Mouse (Mus musculus) kidney, embryonic 14.5 days (tissue): Measurements from ENCODE around the gene Cga. TPM values are rescaled to one million over a fixed set of nuclear protein-coding genes. Genes with fewer than 3 reads are reported as not detected.

Experiments used
- ATAC-seq: fragments of 200-750 bp; cut with Nextera tagmentation; 2 replicates; pipeline ENCODE4 v1.8.0; 2017; ENCODE audit warnings: moderate number of reproducible peaks, mild to moderate bottlenecking, moderate TSS enrichment, moderate library complexity; ENCODE audit not compliant: low FRiP score, low TSS enrichment
- H3K27ac ChIP-seq: fragments of 300-500 bp; sonication (generic); 2 replicates; pipeline ENCODE4 v1.5.1; 2014; ENCODE audit warnings: low read depth, mild to moderate bottlenecking, low read length, moderate library complexity, mixed read lengths
- H3K27me3 ChIP-seq: fragments of 300-500 bp; sonication (generic); 2 replicates; pipeline ENCODE4 v1.6.1; 2014; ENCODE audit warnings: mild to moderate bottlenecking, low read length; ENCODE audit not compliant: control insufficient read depth, insufficient read depth
- H3K36me3 ChIP-seq: fragments of 300-500 bp; sonication (generic); 2 replicates; pipeline ENCODE4 v1.6.1; 2014; ENCODE audit warnings: low read length, mixed read lengths; ENCODE audit not compliant: control insufficient read depth, insufficient read depth
- H3K4me1 ChIP-seq: fragments of 300-500 bp; sonication (generic); 2 replicates; pipeline ENCODE4 v1.6.1; 2014; ENCODE audit warnings: low read length, mixed read lengths; ENCODE audit not compliant: control insufficient read depth, insufficient read depth
- H3K4me2 ChIP-seq: fragments of 300-500 bp; sonication (generic); replicated peaks from 2 replicates; pipeline ENCODE4 v1.6.1; 2014; ENCODE audit warnings: low read depth, mild to moderate bottlenecking, low read length
- H3K4me3 ChIP-seq: fragments of 300-500 bp; sonication (generic); 2 replicates; pipeline ENCODE4 v1.5.1; 2014; ENCODE audit warnings: mild to moderate bottlenecking, low read length
- H3K9ac ChIP-seq: fragments of 300-500 bp; sonication (generic); 2 replicates; pipeline ENCODE4 v1.6.1; 2014; ENCODE audit warnings: low read depth, mild to moderate bottlenecking, low read length, moderate library complexity
- H3K9me3 ChIP-seq: fragments of 300-500 bp; sonication (generic); 2 replicates; pipeline ENCODE4 v1.6.1; 2016; ENCODE audit warnings: low read length; ENCODE audit not compliant: control insufficient read depth
- WGBS: fragments of 180-500 bp; shearing (Covaris S2); extraction: QIAGEN DNeasy Blood & Tissue Kit; methylation state at CpG from one replicate; pipeline ENCODE4 v1.1.7; 2014; 5-methylcytosine and 5-hydroxymethylcytosine counted together
- polyA plus RNA-seq: library from polyadenylated mRNA; unstranded; fragments of >200 nt; fragmentation: Nextera tagmentation; extraction: Ambion mirVana; gene quantifications from 2 replicates; pipeline ENCODE4 v1.2.1, GENCODE M21; 2014

Cga gene
- not detected in 2 replicates for polyA plus RNA-seq

DNA sequence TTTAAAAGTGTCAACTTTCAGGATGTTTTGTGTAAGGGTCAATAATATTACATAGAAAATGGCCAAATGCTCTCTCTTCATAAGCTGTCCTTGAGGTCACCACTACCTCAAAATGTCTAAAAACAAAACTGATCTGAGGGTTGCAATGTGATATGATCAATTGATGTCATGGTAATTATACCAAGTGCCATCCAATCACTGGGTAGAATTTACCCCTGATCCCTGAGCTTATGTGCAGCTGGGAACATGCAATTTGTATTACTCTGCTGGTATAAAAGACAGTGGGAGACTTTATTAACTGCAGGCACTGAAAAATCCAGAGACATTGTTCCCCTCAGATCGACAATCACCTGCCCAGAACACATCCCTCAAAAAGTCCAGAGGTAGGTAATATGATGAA is at the start of gene Cga:
Gene Cga, plus strand, starts transcription at position 301 of the 400 bp plus-strand sequence.
- Histone ChIP-seq H3K27ac (no peak within 1 kb of the TSS), H3K4me3 (no peak within 1 kb of the TSS), H3K27me3 (peaks cover 17% of the 10 kb centered on the region), H3K4me1 (0 out of 2 replicates have a peak, but pooled peaks cover 3% of the 10 kb centered on the region), H3K9me3 (no peaks in the 10 kb centered on the region), H3K9ac (no peak within 1 kb of the TSS), H3K36me3 (no peaks in the 10 kb centered on the region), H3K4me2 (no peak within 1 kb of the TSS)
- no peak for ATAC-seq
- 83% methylated on average over 1 of the region's 1 CpGs for WGBS

DNA sequence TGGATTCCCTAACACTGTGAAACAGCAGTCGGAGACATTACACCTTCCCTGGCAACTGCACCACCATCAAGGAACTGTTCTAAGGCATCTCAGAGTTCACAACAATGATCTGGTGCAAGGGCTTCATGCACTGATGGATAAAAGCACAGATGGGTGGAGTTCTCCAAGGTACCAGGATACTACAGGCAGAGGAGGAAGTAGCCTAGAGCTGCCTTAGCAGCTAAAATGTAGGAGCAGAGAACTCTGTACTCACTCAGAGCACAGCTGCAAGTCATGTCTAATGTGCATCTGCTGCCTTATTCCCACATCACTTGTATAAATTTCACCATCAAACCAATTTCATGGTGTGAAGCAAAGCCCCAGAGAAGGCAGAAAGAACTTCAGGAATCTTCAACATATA is 49.7 kb upstream of the Cga start:
- no peaks in the 10 kb centered on the region for H3K9me3 ChIP-seq
- no peak overlapping the region for H3K27ac ChIP-seq
- H3K27me3 ChIP-seq: no peaks in the 10 kb centered on the region
- no peak overlapping the region for H3K4me3 ChIP-seq
- WGBS: 91% methylated on average over 1 of the region's 1 CpGs
- H3K4me2 ChIP-seq: no peak overlapping the region
- peaks cover 3% of the 10 kb centered on the region; the same call in 1 of the 2 replicates for H3K36me3 ChIP-seq
- no peaks in the 10 kb centered on the region for H3K4me1 ChIP-seq
- H3K9ac ChIP-seq: no peak overlapping the region
- ATAC-seq: no peak

DNA sequence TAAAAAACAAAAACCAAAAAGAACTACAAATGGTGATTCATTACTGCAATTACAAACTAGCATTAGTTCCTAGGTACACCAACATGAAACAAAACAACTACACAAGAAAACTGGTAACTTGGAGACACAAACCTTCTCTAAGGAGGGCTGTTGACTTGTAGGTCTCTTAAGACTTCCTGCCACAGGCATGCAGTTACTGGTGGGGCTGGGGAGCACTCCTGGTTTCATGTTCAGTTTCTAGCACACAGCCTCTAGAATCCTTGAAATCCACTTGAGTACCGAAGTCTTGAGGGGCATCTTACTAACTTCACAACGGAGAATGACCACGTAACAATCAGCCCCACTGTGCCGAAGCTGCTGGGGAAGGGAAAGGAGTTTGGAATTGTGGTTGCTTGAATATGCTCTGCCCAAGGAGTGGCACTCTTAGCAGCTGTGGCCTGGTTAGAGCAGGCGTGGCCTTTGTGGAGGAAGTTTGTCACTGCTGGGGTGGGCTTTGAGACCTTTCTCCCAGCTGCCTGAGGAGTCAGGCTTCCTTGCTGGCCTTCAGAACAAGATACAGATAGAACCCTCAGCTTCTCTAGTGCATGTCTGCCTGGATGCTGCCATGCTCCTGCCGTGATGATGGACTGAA is 45.8 kb upstream of the Cga start:
- WGBS: 93% methylated on average over 6 of the region's 6 CpGs
- Histone ChIP-seq H3K4me1 (no peaks in the 10 kb centered on the region), H3K27ac (no peak overlapping the region), H3K27me3 (no peaks in the 10 kb centered on the region), H3K4me2 (no peak overlapping the region), H3K9ac (no peak overlapping the region), H3K36me3 (no peaks in the 10 kb centered on the region; the same call in 1 of the 2 replicates), H3K9me3 (no peaks in the 10 kb centered on the region), H3K4me3 (no peak overlapping the region)
- no peak for ATAC-seq

DNA sequence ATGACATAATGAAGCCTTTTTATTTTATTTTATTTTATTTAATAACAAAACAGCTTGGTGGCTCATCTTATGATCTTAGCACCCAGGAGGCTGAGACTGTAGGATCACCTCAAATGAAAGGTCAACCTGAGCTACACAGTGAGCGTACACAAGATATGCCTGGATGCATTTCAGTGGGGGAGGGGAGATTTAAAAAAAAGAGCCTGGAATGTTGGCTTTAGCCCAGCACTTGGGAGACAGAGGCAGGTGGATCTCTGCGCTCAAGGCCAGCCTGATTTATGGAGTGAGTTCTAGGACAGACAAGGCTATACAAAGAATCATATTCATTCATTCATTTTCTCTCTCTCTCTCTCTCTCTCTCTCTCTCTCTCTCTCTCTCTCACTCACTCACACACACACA is 43.4 kb upstream of the Cga start:
- Histone ChIP-seq H3K4me1 (no peaks in the 10 kb centered on the region), H3K36me3 (no peaks in the 10 kb centered on the region; the same call in 1 of the 2 replicates), H3K4me2 (no peak overlapping the region), H3K9ac (no peak overlapping the region), H3K27me3 (no peaks in the 10 kb centered on the region), H3K4me3 (no peak overlapping the region), H3K9me3 (no peaks in the 10 kb centered on the region), H3K27ac (no peak overlapping the region)
- ATAC-seq: no peak
- WGBS: 74% methylated on average over 2 of the region's 2 CpGs

DNA sequence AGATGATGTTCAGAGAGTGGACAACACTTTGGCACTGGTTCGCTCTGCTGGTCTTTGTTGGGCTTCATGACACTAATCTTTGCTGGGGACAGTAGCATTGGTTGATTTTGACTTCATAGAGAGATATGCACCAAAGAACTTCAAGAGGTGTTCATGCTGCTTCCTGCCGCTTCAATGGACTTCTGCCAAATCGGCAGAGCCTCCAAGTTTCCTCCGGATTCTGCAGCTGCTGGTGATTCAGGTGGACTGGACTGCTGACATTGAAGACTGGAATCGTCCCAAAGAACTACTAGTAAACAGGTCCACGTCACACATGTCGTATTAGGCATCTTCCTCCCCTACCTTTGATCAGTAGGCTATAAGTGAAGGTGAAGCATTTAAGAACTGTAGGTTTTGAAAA is 41.5 kb upstream of the Cga start:
- no peak overlapping the region for H3K9ac ChIP-seq
- H3K36me3 ChIP-seq: no peaks in the 10 kb centered on the region; the same call in 1 of the 2 replicates
- H3K27ac ChIP-seq: no peak overlapping the region
- no peak overlapping the region for H3K4me2 ChIP-seq
- H3K9me3 ChIP-seq: no peaks in the 10 kb centered on the region
- H3K4me1 ChIP-seq: no peaks in the 10 kb centered on the region
- H3K27me3 ChIP-seq: no peaks in the 10 kb centered on the region
- H3K4me3 ChIP-seq: no peak overlapping the region
- no peak for ATAC-seq
- 97% methylated on average over 7 of the region's 7 CpGs for WGBS

DNA sequence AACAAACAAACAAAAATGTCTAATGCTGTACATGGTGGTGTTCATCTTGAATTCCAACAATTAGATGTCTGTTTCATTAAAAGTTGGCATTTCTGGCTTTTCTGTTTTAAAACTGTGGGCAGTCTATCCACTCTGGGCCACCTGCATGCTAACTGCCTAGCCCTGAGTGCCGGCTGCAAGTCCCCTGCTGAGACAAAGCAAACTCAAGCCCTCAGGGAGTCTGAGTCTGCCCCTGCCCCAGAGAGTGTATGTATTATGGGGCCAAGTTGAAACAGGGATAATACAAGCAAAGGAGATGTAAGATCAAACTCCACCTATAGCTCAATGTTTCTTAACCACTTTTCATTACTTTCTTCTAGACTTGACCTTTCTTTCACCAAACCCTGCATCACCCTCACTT is 37.6 kb upstream of the Cga start:
- Histone ChIP-seq H3K36me3 (no peaks in the 10 kb centered on the region; the same call in 1 of the 2 replicates), H3K9me3 (no peaks in the 10 kb centered on the region), H3K4me3 (no peak overlapping the region), H3K27me3 (no peaks in the 10 kb centered on the region), H3K4me2 (no peak overlapping the region), H3K4me1 (no peaks in the 10 kb centered on the region), H3K27ac (no peak overlapping the region), H3K9ac (no peak overlapping the region)
- 46% methylated on average over 1 of the region's 1 CpGs for WGBS
- no peak for ATAC-seq

DNA sequence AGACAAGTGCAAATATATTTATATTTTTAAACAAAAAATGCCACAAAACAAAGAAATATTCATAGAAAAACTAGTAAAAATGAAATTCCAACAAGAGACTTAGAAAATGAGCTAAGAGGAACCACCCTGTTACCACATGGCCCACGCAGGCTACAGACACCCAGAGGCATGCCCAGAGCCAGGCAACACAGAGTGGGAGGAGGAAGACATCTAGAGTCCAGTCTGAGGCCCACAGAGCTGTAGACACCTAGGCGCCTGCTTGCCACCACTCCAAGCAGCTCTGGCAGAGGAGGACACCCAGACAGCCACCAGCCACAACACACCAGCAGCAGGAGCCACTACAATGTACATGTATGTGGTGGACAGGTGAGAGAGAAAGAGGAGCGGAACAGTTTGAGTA is 34.7 kb upstream of the Cga start:
- no peak overlapping the region for H3K4me3 ChIP-seq
- no peak overlapping the region for H3K9ac ChIP-seq
- no peaks in the 10 kb centered on the region for H3K4me1 ChIP-seq
- no peak for ATAC-seq
- no peaks in the 10 kb centered on the region for H3K9me3 ChIP-seq
- no peak overlapping the region for H3K4me2 ChIP-seq
- H3K36me3 ChIP-seq: no peaks in the 10 kb centered on the region; the same call in 1 of the 2 replicates
- no peaks in the 10 kb centered on the region for H3K27me3 ChIP-seq
- no peak overlapping the region for H3K27ac ChIP-seq
- 91% methylated on average over 3 of the region's 3 CpGs for WGBS

DNA sequence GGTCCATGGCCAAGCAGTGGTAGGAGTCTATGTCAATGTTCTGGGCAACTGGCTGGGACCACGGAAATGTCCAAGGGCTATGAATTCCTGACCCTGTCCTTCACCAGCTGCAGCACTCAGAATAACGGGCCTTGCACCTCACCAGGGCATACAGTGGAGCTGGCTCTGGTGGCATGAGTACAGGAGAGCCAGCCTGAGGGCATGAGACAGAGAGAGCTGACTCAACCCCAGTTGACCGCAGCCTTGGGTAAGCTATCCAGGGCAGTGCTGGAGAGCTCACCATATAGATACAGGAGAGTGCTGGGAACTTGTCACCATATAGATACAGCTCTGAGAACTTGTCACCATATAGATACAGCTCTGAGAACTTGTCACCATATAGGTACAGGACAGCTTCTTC is 34.2 kb upstream of the Cga start:
- no peak overlapping the region for H3K4me2 ChIP-seq
- WGBS: 90% methylated on average over 3 of the region's 3 CpGs
- H3K4me1 ChIP-seq: no peaks in the 10 kb centered on the region
- no peak for ATAC-seq
- H3K27ac ChIP-seq: no peak overlapping the region
- no peaks in the 10 kb centered on the region for H3K27me3 ChIP-seq
- H3K9ac ChIP-seq: no peak overlapping the region
- H3K4me3 ChIP-seq: no peak overlapping the region
- no peaks in the 10 kb centered on the region for H3K9me3 ChIP-seq
- no peaks in the 10 kb centered on the region for H3K36me3 ChIP-seq

DNA sequence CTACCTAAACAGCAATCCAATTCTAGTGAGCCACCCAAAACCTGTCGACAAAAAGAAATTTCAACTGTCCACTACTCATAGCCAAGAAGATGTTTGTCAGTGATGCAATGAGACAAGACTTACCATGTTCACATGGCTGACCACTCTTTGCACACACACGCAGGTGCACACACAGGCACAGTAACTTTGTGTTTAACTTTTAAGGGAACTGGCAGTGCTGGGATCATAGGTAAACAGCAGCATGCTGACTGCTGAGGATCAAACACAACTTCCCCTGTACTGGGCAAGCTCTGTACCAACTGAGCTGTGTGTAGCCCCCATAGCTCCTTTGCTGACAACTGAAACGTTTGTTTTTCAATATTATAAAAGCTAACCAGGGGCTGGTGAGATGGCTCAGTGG is 32.1 kb upstream of the Cga start:
- Histone ChIP-seq H3K27me3 (no peaks in the 10 kb centered on the region), H3K9ac (no peak overlapping the region), H3K9me3 (no peaks in the 10 kb centered on the region), H3K4me2 (no peak overlapping the region), H3K36me3 (no peaks in the 10 kb centered on the region), H3K4me1 (no peaks in the 10 kb centered on the region), H3K4me3 (no peak overlapping the region), H3K27ac (no peak overlapping the region)
- ATAC-seq: no peak
- 89% methylated on average over 3 of the region's 3 CpGs for WGBS
